Mouse (Mus musculus): ENCODE measurements around the gene Oxct2b. TPM values are rescaled to one million over a fixed set of nuclear protein-coding genes. Genes with fewer than 3 reads are reported as not detected.
"Not testable (repeated sequence)": the region's sequence is repeated elsewhere in the genome, so short reads cannot be mapped to it uniquely, and the experiment has no call there.

The Oxct2b gene
- polyA plus RNA-seq, 1 experiment from 2014 or later: not detected

- H3K4me2 ChIP-seq: no peak overlapping the region
- no peak overlapping the region for H3K27ac ChIP-seq (ENCODE audit: low read depth, low read length)
- no peaks in the 10 kb centered on the region for H3K9me3 ChIP-seq (ENCODE audit: control insufficient read depth, low read length)
- WGBS: 68% methylated on average over 6 of the region's 6 CpGs
- H3K36me3 ChIP-seq (ENCODE audit: control insufficient read depth, insufficient read depth, low read length): no peaks in the 10 kb centered on the region
- H3K4me3 ChIP-seq (ENCODE audit: low read depth, low read length): no peak overlapping the region
- H3K4me1 ChIP-seq (replicated peaks; ENCODE audit: control insufficient read depth, insufficient read depth, low read length): peaks cover 4% of the 10 kb centered on the region; the same call in 1 of the 2 replicates
- ATAC-seq (replicated peaks; ENCODE audit: low FRiP score) (no peak), DNase-seq (ENCODE audit: low spot score) (no peak)
- H3K27me3 ChIP-seq (replicated peaks; ENCODE audit: control insufficient read depth, insufficient read depth, low read length): peaks cover 9% of the 10 kb centered on the region
- H3K9ac ChIP-seq (ENCODE audit: low read depth, low read length): no peak overlapping the region
Observed at GRCm38 (mm10) chr4:123160571-123160970, 44.5 kb downstream of the Oxct2b start.

GRCm38 (mm10) chr4:123161251-123161650, 45.2 kb downstream of the Oxct2b start:
- WGBS: 81% methylated on average over 3 of the region's 3 CpGs
- not testable (repeated sequence) for ATAC-seq (replicated peaks; ENCODE audit: low FRiP score); DNase-seq (ENCODE audit: low spot score)

DNA sequence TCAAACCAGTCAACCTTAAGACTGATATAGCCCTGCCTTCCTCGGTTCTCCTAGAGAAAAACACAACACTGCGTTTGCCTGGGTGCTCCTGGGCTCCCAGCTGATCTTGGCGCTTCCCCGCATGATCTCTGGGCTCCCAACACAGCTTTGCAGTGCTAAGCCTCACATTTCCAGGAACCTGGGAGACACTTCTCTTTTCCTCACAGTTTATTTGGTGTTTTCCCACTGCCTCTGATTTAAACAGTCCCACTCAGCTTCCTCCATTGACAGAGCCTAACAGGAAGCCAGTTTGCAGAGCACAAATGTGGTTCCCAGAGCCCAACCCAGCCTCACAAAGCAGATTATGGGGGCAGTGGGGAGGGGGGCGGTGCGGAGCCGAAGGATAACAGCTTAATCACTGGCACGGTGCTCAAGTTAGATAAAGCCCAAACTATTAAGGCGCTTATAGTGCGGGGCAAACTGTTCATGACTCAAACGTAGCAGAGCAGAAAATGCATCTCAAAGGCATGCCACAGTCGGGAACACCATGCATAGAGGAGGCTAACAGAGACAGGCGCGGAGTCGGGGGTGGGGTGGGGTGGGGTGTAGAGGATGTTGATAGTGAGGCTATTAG, 46.3 kb downstream of the Oxct2b start:
- ATAC-seq (replicated peaks; ENCODE audit: low FRiP score): peak; percentile 45; the same call in 1 of the 2 replicates
- DNase-seq (ENCODE audit: low spot score): peak; percentile 38
- no peak overlapping the region for H3K9ac ChIP-seq (ENCODE audit: low read depth, low read length)

More at GRCm38 (mm10) chr4:123161251-123161650, 45.2 kb downstream of the Oxct2b start:
- not testable (repeated sequence) for H3K9me3 ChIP-seq (ENCODE audit: control insufficient read depth, low read length); H3K27ac ChIP-seq (ENCODE audit: low read depth, low read length); H3K27me3 ChIP-seq (replicated peaks; ENCODE audit: control insufficient read depth, insufficient read depth, low read length); H3K4me3 ChIP-seq (ENCODE audit: low read depth, low read length); H3K9ac ChIP-seq (ENCODE audit: low read depth, low read length); H3K36me3 ChIP-seq (ENCODE audit: control insufficient read depth, insufficient read depth, low read length); H3K4me2 ChIP-seq; H3K4me1 ChIP-seq (replicated peaks; ENCODE audit: control insufficient read depth, insufficient read depth, low read length)

GRCm38 (mm10) chr4:123164157-123164556, 48.1 kb downstream of the Oxct2b start:
- no peak overlapping the region for H3K4me2 ChIP-seq
- 72% methylated on average over 15 of the region's 15 CpGs for WGBS
- ATAC-seq (replicated peaks; ENCODE audit: low FRiP score) (no peak), DNase-seq (ENCODE audit: low spot score) (no peak)
- H3K4me3 ChIP-seq (ENCODE audit: low read depth, low read length): no peak overlapping the region
- no peak overlapping the region for H3K27ac ChIP-seq (ENCODE audit: low read depth, low read length)
- peaks cover 4% of the 10 kb centered on the region; the same call in 1 of the 2 replicates for H3K4me1 ChIP-seq (replicated peaks; ENCODE audit: control insufficient read depth, insufficient read depth, low read length)
- no peak overlapping the region for H3K9ac ChIP-seq (ENCODE audit: low read depth, low read length)
- H3K9me3 ChIP-seq (ENCODE audit: control insufficient read depth, low read length): no peaks in the 10 kb centered on the region
- peaks cover 9% of the 10 kb centered on the region for H3K27me3 ChIP-seq (replicated peaks; ENCODE audit: control insufficient read depth, insufficient read depth, low read length)
- no peaks in the 10 kb centered on the region for H3K36me3 ChIP-seq (ENCODE audit: control insufficient read depth, insufficient read depth, low read length)

More for the DNA sequence above, 46.3 kb downstream of the Oxct2b start:
- Histone ChIP-seq H3K4me1 (replicated peaks; ENCODE audit: control insufficient read depth, insufficient read depth, low read length) (peaks cover 4% of the 10 kb centered on the region; the same call in 1 of the 2 replicates), H3K27me3 (replicated peaks; ENCODE audit: control insufficient read depth, insufficient read depth, low read length) (peaks cover 9% of the 10 kb centered on the region), H3K4me2 (peak overlapping the region; percentile 41), H3K27ac (ENCODE audit: low read depth, low read length) (no peak overlapping the region), H3K9me3 (ENCODE audit: control insufficient read depth, low read length) (no peaks in the 10 kb centered on the region), H3K4me3 (ENCODE audit: low read depth, low read length) (no peak overlapping the region), H3K36me3 (ENCODE audit: control insufficient read depth, insufficient read depth, low read length) (no peaks in the 10 kb centered on the region)
- 12% methylated on average over 15 of the region's 15 CpGs for WGBS

Other genes with a start within 250 kb of the Oxct2b start
- gene Cap1, start 230.2 kb upstream of the Oxct2b start, polyA plus RNA-seq (2014; fragmentation: Nextera tagmentation; extraction: Ambion mirVana): 52.2 and 56.5 TPM in 2 replicates
- 0.64 and 0.68 TPM in 2 replicates for gene Mfsd2a, start 155.1 kb upstream of the Oxct2b start, polyA plus RNA-seq (2014; fragmentation: Nextera tagmentation; extraction: Ambion mirVana)
- gene Mycl, start 120.6 kb upstream of the Oxct2b start, polyA plus RNA-seq (2014; fragmentation: Nextera tagmentation; extraction: Ambion mirVana): 3.1 and 4.0 TPM in 2 replicates
- gene Trit1, start 99.7 kb upstream of the Oxct2b start, polyA plus RNA-seq (2014; fragmentation: Nextera tagmentation; extraction: Ambion mirVana): 17.2 and 17.5 TPM in 2 replicates
- 1.7 and 2.2 TPM in 2 replicates for gene Bmp8b, start 11.1 kb upstream of the Oxct2b start, polyA plus RNA-seq (2014; fragmentation: Nextera tagmentation; extraction: Ambion mirVana)
- gene Ppie, start 23.7 kb downstream of the Oxct2b start, polyA plus RNA-seq (2014; fragmentation: Nextera tagmentation; extraction: Ambion mirVana): 108 and 110 TPM in 2 replicates
- gene Hpcal4, start 67.0 kb downstream of the Oxct2b start, polyA plus RNA-seq (2014; fragmentation: Nextera tagmentation; extraction: Ambion mirVana): 0.32 and 0.48 TPM in 2 replicates
- gene Nt5c1a, start 85.2 kb downstream of the Oxct2b start, polyA plus RNA-seq (2014; fragmentation: Nextera tagmentation; extraction: Ambion mirVana): not detected in 2 replicates
- 2.4 and 2.5 TPM in 2 replicates for gene Heyl, start 117.3 kb downstream of the Oxct2b start, polyA plus RNA-seq (2014; fragmentation: Nextera tagmentation; extraction: Ambion mirVana)
- 119 and 147 TPM in 2 replicates for gene Pabpc4, start 146.1 kb downstream of the Oxct2b start, polyA plus RNA-seq (2014; fragmentation: Nextera tagmentation; extraction: Ambion mirVana)
- gene Oxct2a, start 207.4 kb downstream of the Oxct2b start, polyA plus RNA-seq (2014; fragmentation: Nextera tagmentation; extraction: Ambion mirVana): 0.18 TPM in 1 of 2 replicates, not detected in the other
- 0.42 and 0.63 TPM in 2 replicates for gene Bmp8a, start 227.0 kb downstream of the Oxct2b start, polyA plus RNA-seq (2014; fragmentation: Nextera tagmentation; extraction: Ambion mirVana)

Data from liver, embryonic 11.5 days (tissue).